Mouse (Mus musculus) lung, postnatal 4 days (tissue): ENCODE results near the gene Gtpbp1.

Source experiments
- DNase-seq, 2 experiments: peaks; one replicate each; pipeline ENCODE4 v3.0.0; 2021

Gtpbp1 gene

GRCm38 (mm10) chr15:79690426-79691022, at the start of gene Gtpbp1:
TSS of gene Gtpbp1 (plus strand) at chr15:79690845.
- peak; percentile 97 to 99 for DNase-seq

DNA sequence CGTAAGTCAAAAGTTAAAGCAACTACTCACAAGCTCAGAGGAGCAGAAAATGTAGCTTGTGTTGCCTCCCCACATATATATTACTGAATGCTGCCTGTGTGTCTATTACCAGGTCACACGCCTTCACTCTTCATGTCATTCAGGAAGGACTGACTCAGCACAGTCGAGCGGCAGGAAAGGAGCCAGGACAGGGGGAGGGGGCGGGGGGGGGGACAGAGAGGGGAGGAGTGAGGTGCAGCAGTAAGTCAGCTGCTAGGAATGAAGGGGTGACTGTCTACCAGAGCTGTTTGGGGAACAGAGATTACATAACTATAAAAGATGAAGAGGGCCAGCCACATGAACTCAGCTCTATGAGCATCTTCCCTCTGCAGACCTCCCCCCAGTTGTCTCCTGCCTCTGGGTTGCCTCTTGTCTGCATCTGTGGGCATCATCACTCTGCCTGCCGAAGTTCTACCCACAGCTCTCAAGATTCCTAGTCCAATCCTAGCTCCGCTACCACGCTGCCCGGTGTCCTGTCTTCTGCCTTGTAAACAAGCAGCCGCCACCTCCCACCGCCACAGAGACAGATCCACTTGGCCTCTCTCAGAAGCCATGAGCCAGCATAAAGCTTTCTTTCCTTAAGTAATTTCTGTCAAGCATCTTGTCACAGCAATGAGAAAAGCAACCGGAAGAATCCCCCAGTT, 49.4 kb upstream of the Gtpbp1 start:
- DNase-seq = no peak

- DNase-seq = no peak
Observed at GRCm38 (mm10) chr15:79645483-79645882, 45.2 kb upstream of the Gtpbp1 start.

GRCm38 (mm10) chr15:79648130-79648529, 42.5 kb upstream of the Gtpbp1 start:
- no peak for DNase-seq

DNA sequence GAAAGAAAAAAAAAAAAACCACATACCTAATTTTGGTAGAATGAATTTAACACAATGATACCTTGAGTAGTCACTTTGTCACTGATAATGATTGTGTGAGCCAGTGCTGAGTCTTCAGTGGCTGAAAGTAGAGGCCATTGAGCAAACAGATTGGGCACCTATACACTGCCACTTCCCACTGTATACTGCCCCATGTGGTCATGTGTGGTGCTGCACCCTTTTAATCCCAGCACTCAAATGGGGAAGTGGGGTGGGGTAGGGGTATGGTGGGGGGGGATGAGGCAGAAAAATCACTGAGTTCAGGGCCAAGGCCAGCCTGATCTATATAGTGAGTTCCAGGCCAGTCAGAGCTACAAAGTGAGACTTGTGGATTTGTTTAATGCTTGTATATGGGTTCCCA, 40.1 kb upstream of the Gtpbp1 start:
- peak; percentile 34 to 58 for DNase-seq

GRCm38 (mm10) chr15:79651481-79651880, 39.2 kb upstream of the Gtpbp1 start:
- DNase-seq = peak in 1 of 2 experiments; percentile 11

DNA sequence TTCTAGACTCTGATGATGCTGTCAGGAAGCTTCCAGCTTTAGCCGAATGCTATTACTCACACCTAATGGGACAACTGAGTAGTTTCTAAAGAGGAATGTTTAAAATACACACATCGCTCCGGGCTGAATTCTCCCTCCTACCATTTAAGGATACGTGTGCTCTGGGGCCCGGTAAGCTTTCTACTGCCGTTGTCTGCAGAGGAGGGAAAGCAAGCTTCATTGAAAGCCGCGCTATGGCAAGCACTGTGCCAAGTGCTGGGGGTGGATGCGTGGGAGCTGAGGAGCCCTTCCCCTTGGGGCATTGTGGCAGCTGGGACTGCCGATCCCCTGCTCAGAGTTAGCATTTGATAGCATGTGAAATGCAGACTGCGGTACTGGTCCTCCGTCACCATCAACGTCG, 34.2 kb upstream of the Gtpbp1 start:
- no peak for DNase-seq

GRCm38 (mm10) chr15:79657837-79658530, 32.7 kb upstream of the Gtpbp1 start:
- DNase-seq = peak; percentile 76 to 86

- peak; percentile 96 for DNase-seq
Observed at GRCm38 (mm10) chr15:79658531-79659375, 31.9 kb upstream of the Gtpbp1 start, which contains the start of the genes Fam227a and Cby1. TSS of gene Fam227a (minus strand) at chr15:79658956. TSS of gene Cby1 (plus strand) at chr15:79659199.

- peak in 1 of 2 experiments; percentile 42 for DNase-seq
Observed at GRCm38 (mm10) chr15:79661852-79662251, 28.8 kb upstream of the Gtpbp1 start.

DNA sequence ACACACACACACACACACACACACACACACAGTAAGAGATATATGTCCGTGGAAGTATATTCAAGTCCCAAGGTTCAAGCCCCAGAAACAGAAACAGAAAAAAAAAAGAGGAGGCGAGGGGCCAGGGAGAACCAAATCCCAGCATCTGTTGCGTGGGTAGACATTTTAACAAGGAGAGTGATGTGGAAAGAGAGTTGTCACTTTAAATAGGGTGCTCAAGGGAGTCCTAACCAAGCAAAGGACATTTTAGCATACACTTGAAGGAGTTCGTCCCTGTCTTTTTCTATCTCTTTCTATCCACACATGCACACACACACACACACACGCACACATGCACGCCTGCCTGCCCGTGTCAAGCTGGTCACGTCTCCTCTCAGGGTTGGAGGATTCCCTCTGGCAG, 26.0 kb upstream of the Gtpbp1 start:
- DNase-seq = no peak

- DNase-seq = peak; percentile 61 to 69
Observed at GRCm38 (mm10) chr15:79669195-79669594, 21.4 kb upstream of the Gtpbp1 start.

GRCm38 (mm10) chr15:79670249-79670971, 20.2 kb upstream of the Gtpbp1 start, which contains the start of gene Tomm22:
TSS of gene Tomm22 (plus strand) at chr15:79670861.
- DNase-seq = peak; percentile 91 to 94

- no peak for DNase-seq
Observed at GRCm38 (mm10) chr15:79670972-79671299, 19.7 kb upstream of the Gtpbp1 start.

DNA sequence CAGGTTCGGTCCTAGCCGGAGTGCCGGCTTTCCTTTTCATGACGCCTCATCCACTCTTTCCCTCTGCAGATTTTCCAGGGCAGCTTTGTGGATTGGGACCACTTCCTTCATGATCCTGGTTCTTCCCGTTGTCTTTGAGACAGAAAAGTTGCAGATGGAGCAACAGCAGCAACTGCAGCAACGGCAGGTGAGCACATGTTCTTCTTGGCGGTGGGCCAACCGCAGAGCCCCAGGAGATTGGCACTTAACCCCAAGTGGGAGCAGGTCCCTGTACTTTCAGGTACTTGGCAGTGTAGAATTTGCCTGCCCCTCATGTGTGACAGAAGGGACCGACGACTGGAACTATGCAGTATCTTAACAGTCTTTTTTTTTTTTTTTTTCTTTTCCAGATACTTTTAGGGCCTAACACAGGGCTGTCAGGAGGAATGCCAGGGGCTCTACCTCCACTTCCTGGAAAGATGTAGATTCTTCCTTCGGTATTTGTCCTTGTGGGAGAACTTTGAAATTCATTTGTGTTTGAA, 18.8 kb upstream of the Gtpbp1 start:
- DNase-seq = peak in 1 of 2 experiments; percentile 41

GRCm38 (mm10) chr15:79677936-79678335, 12.7 kb upstream of the Gtpbp1 start:
- no peak for DNase-seq

GRCm38 (mm10) chr15:79681973-79682372, 8.7 kb upstream of the Gtpbp1 start:
- no peak for DNase-seq

DNA sequence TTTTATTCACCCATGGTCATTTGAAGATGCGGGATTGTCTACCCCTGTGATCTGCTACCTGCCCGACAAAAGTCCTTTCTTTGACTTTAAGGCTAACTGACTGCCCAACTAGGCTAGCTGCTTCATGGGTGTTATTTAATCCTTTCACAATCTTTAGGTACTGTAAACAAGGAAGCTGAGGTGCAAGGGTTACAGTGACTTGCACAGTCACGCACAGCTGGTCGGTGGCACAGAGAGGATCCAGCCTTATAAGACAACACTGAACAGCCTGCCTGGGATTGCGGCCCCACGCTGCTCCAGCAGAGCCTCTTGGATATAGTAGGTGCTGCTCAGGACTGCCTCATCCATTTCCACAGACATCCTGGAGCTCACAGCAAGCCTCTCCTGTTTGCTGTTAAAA, 7.5 kb upstream of the Gtpbp1 start:
- no peak for DNase-seq

DNA sequence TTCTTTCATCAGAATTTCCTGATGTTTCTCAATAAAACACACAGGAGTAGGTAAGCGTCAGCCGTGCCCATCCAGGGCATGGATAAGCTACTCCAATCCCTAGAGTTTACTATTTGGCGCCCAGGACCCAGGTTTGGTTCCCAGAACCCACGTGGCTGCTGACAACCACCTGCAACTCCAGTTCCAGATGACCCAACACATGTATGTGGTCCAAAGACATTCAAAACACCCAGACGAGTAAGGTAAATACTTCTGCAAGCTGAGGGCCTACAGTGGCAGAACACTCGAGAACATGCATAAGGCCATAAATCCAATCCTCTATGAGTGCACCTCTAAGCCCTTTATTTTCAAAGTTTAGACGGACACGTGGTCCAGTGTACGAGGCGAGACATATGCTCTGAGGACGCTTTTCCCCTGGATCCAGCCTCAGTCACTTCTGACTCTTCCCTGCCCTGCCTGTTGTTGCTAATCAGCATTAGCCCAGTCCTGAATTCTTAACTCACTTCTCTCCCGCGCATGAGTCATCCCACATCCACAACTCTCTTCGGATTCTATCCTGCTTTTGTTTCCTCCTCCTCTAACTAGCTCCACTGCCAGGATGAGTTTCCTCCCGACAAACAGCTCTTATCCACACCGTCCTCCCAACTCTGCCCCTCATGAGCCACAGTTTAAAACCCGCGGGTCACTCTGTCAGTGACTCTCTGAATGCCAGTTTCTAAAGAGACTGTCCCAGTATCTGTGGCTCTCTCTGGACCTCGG, 6.8 kb upstream of the Gtpbp1 start:
- DNase-seq = no peak

DNA sequence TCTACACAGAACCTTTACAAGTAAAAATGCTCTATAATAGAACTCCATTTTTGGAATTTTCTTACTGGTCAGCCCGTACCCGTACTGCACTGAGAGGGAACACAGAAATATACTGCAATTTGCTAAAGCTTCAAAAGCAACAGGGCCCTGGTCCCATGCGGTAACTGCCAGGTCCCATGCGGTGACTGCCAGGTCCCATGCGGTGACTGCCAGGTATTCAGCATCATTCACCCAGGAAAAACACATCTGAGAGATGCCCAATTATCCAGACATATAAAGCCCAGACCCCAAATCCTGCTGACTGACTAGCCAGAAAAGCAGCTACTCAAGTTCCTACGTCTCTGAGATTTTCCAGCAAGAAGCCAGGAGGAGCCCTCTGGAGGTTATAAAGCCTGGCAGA, 6.0 kb upstream of the Gtpbp1 start:
- DNase-seq = no peak

- DNase-seq = no peak
Observed at GRCm38 (mm10) chr15:79685141-79685641, 5.5 kb upstream of the Gtpbp1 start.
